Mouse (Mus musculus): ENCODE results near the gene Wfikkn1. TPM values are rescaled to one million over a fixed set of nuclear protein-coding genes. Genes with fewer than 3 reads are reported as not detected.

Gene Wfikkn1
- polyA plus RNA-seq, 1 experiment from 2014 or later, result 0.57 TPM

GRCm38 (mm10) chr17:25831451-25832281 is 49.0 kb downstream of the Wfikkn1 start:
- WGBS, result 61% methylated on average over 21 of the region's 21 CpGs
- Histone ChIP-seq H3K36me3 (peaks cover 45% of the 10 kb centered on the region), H3K9ac (peak overlapping the region; percentile 91), H3K27ac (peak overlapping the region; percentile 86; the same call in 1 of the 2 replicates), H3K27me3 (no peaks in the 10 kb centered on the region), H3K4me3 (peak overlapping the region; percentile 88), H3K4me2 (replicated peaks) (peak overlapping the region; percentile 98), H3K9me3 (no peaks in the 10 kb centered on the region), H3K4me1 (peaks cover 76% of the 10 kb centered on the region)
- no peak for ATAC-seq (ENCODE audit: low FRiP score, low read depth)

GRCm38 (mm10) chr17:25830806-25831431 is 49.7 kb downstream of the Wfikkn1 start:
- WGBS, result 90% methylated on average over 14 of the region's 14 CpGs
- Histone ChIP-seq H3K27me3 (no peaks in the 10 kb centered on the region), H3K27ac (no peak overlapping the region), H3K4me3 (peak overlapping the region; percentile 88), H3K4me1 (peaks cover 68% of the 10 kb centered on the region), H3K36me3 (peaks cover 52% of the 10 kb centered on the region), H3K4me2 (replicated peaks) (peak overlapping the region; percentile 98), H3K9me3 (no peaks in the 10 kb centered on the region), H3K9ac (0 out of 2 replicates have a peak overlapping the region, but pooled peaks have one; percentile 91)
- ATAC-seq (ENCODE audit: low FRiP score, low read depth), result no peak

DNA sequence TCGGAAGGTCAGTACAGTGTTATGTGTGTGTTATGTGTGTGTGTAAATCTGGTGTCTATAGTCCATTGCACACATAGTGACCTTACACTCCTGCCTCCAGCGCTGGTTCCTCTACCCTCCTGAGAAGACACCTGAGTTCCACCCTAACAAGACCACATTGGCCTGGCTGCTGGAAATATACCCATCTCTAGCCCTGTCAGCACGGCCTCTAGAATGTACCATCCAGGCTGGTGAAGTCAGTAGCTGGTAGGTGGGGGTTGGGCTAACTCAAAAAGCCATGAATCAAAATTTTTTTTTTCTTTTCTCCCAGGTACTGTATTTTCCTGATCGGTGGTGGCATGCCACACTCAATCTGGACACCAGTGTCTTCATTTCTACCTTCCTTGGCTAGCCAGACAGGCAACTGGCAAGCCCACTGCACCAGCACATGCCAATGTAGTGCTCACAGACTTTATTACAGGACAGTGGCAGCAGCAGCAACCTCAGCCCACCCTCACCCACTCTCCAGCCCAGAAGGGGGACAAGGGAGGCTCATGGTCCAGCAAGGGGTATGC is 50.4 kb downstream of the Wfikkn1 start:
- Histone ChIP-seq H3K9me3 (no peaks in the 10 kb centered on the region), H3K4me1 (peaks cover 67% of the 10 kb centered on the region), H3K36me3 (peaks cover 53% of the 10 kb centered on the region), H3K4me2 (replicated peaks) (peak overlapping the region; percentile 98), H3K27ac (no peak overlapping the region), H3K9ac (peak overlapping the region; percentile 81; the same call in 1 of the 2 replicates), H3K27me3 (no peaks in the 10 kb centered on the region), H3K4me3 (peak overlapping the region; percentile 88)
- ATAC-seq (ENCODE audit: low FRiP score, low read depth), result no peak
- WGBS, result 85% methylated on average over 4 of the region's 4 CpGs

GRCm38 (mm10) chr17:25829558-25830017 is 51.1 kb downstream of the Wfikkn1 start:
- WGBS, result 37% methylated on average over 8 of the region's 8 CpGs
- ATAC-seq (ENCODE audit: low FRiP score, low read depth), result no peak
- peak overlapping the region; percentile 88 for H3K4me3 ChIP-seq
- peak overlapping the region; percentile 81 for H3K9ac ChIP-seq
- peak overlapping the region; percentile 84 for H3K4me2 ChIP-seq (replicated peaks)
- no peaks in the 10 kb centered on the region for H3K9me3 ChIP-seq
- peaks cover 46% of the 10 kb centered on the region for H3K36me3 ChIP-seq
- H3K27me3 ChIP-seq, result no peaks in the 10 kb centered on the region
- H3K4me1 ChIP-seq, result peaks cover 67% of the 10 kb centered on the region
- peak overlapping the region; percentile 88 for H3K27ac ChIP-seq

DNA sequence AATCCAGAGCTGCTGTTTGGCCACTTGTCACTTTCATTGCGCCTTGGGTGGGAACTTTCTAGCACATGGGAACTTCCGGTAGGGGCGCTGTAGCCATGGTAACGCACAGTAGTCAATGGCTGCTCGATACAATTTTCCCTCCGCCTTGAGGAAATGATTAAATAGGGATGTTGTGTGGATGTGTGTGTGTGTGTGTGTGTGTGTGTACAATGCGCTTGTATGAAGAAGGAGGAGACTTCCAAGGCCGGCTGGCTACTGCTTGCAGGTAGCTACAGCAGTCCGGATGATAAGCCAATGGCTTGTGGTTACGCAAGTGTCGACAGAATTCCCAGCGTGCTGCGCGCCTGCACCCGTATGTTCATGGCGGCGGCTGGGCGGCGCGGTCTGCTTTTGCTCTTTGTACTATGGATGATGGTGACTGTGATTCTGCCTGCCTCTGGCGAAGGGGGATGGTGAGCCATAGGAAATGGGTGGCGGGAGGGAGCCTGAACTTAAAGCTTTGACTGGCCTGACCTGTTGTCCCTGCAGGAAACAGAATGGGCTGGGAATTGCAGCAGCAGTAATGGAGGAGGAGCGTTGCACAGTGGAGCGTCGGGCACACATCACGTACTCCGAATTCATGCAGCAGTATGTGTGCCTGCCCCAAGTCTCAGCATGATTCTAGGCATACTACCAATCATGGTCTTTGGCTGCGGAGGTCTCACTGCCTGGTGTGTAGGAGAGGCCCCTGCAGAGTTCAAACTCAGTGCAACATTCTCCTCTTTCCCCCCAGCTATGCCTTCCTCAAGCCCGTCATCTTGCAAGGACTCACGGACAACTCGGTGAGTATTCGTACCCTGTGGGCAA is 51.7 kb downstream of the Wfikkn1 start, which contains the start of gene Jmjd8:
TSS of gene Jmjd8 (plus strand) at position 156 of the 846 bp plus-strand sequence.
- H3K9ac ChIP-seq, result peak within 1 kb of the TSS; percentile 81
- peaks cover 67% of the 10 kb centered on the region for H3K4me1 ChIP-seq
- H3K9me3 ChIP-seq, result no peaks in the 10 kb centered on the region
- H3K4me3 ChIP-seq, result peak within 1 kb of the TSS; percentile 88
- WGBS, result under 1% methylated on average over 32 of the region's 32 CpGs
- ATAC-seq (ENCODE audit: low FRiP score, low read depth), result peak; percentile 41
- H3K36me3 ChIP-seq, result peaks cover 45% of the 10 kb centered on the region
- H3K27me3 ChIP-seq, result no peaks in the 10 kb centered on the region
- H3K27ac ChIP-seq, result peak within 1 kb of the TSS; percentile 88
- H3K4me2 ChIP-seq (replicated peaks), result peak within 1 kb of the TSS; percentile 84

DNA sequence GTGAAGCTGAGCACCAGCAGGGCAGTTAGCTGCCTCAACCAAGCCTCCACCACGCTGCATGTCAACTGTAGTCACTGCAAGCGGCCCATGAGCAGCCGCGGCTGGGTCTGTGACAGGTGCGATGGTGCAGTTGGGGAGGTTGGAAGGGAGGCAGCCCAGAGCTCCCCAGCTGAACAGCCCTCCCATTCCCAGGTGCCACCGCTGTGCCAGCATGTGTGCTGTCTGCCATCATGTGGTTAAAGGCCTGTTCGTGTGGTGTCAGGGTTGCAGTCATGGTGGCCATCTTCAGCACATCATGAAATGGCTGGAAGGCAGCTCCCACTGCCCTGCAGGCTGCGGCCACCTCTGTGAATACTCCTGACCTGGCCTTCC is 52.4 kb downstream of the Wfikkn1 start:
- peak overlapping the region; percentile 81 for H3K9ac ChIP-seq
- no peak for ATAC-seq (ENCODE audit: low FRiP score, low read depth)
- WGBS, result 82% methylated on average over 8 of the region's 8 CpGs
- H3K4me1 ChIP-seq, result peaks cover 64% of the 10 kb centered on the region
- H3K4me3 ChIP-seq, result peak overlapping the region; percentile 88
- peak overlapping the region; percentile 88; the same call in 1 of the 2 replicates for H3K27ac ChIP-seq
- H3K4me2 ChIP-seq (replicated peaks), result peak overlapping the region; percentile 84
- H3K36me3 ChIP-seq, result peaks cover 45% of the 10 kb centered on the region
- no peaks in the 10 kb centered on the region for H3K9me3 ChIP-seq
- no peaks in the 10 kb centered on the region for H3K27me3 ChIP-seq

Small RNA genes within 50 kb of the gene (microRNA-seq; reads per million reads assigned to microRNA genes)
- gene Mir3082, result 0.52 reads per million

Other genes with a start within 250 kb of the Wfikkn1 start
- 1.7 and 2.6 TPM in 2 replicates for gene Gng13, start 163.7 kb downstream of the Wfikkn1 start, polyA plus RNA-seq (2015; fragmentation: Nextera tagmentation; extraction: Ambion mirVana)
- 32.2 and 34.8 TPM in 2 replicates for gene Chtf18, start 153.4 kb downstream of the Wfikkn1 start, polyA plus RNA-seq (2015; fragmentation: Nextera tagmentation; extraction: Ambion mirVana)
- 25.8 and 27.0 TPM in 2 replicates for gene Rpusd1, start 153.2 kb downstream of the Wfikkn1 start, polyA plus RNA-seq (2015; fragmentation: Nextera tagmentation; extraction: Ambion mirVana)
- gene Mslnl, start 144.8 kb downstream of the Wfikkn1 start, polyA plus RNA-seq (2015; fragmentation: Nextera tagmentation; extraction: Ambion mirVana), result not detected in 2 replicates
- gene Msln, start 126.5 kb downstream of the Wfikkn1 start, polyA plus RNA-seq (2015; fragmentation: Nextera tagmentation; extraction: Ambion mirVana), result not detected in 2 replicates
- gene Narfl, start 107.1 kb downstream of the Wfikkn1 start, polyA plus RNA-seq (2015; fragmentation: Nextera tagmentation; extraction: Ambion mirVana), result 25.5 and 25.7 TPM in 2 replicates
- 85.1 and 98.6 TPM in 2 replicates for gene Haghl, start 95.2 kb downstream of the Wfikkn1 start, polyA plus RNA-seq (2015; fragmentation: Nextera tagmentation; extraction: Ambion mirVana)
- gene Ccdc78, start 94.3 kb downstream of the Wfikkn1 start, polyA plus RNA-seq (2015; fragmentation: Nextera tagmentation; extraction: Ambion mirVana), result 0.27 and 0.31 TPM in 2 replicates
- 65.5 and 73.1 TPM in 2 replicates for gene Fam173a, start 88.0 kb downstream of the Wfikkn1 start, polyA plus RNA-seq (2015; fragmentation: Nextera tagmentation; extraction: Ambion mirVana)
- 2.2 TPM in 1 of 2 replicates, not detected in the other for gene AC134908.4, start 85.2 kb downstream of the Wfikkn1 start, polyA plus RNA-seq (2015; fragmentation: Nextera tagmentation; extraction: Ambion mirVana)
- gene Metrn, start 83.7 kb downstream of the Wfikkn1 start, polyA plus RNA-seq (2015; fragmentation: Nextera tagmentation; extraction: Ambion mirVana), result 50.7 and 52.5 TPM in 2 replicates
- 2.2 and 2.8 TPM in 2 replicates for gene Fbxl16, start 71.8 kb downstream of the Wfikkn1 start, polyA plus RNA-seq (2015; fragmentation: Nextera tagmentation; extraction: Ambion mirVana)
- 25.2 and 27.7 TPM in 2 replicates for gene Wdr24, start 57.2 kb downstream of the Wfikkn1 start, polyA plus RNA-seq (2015; fragmentation: Nextera tagmentation; extraction: Ambion mirVana)
- gene Jmjd8, start 52.0 kb downstream of the Wfikkn1 start, polyA plus RNA-seq (2015; fragmentation: Nextera tagmentation; extraction: Ambion mirVana), result 57.9 and 60.7 TPM in 2 replicates
- 359 and 366 TPM in 2 replicates for gene Stub1, start 47.5 kb downstream of the Wfikkn1 start, polyA plus RNA-seq (2015; fragmentation: Nextera tagmentation; extraction: Ambion mirVana)
- gene Rhbdl1, start 43.6 kb downstream of the Wfikkn1 start, polyA plus RNA-seq (2015; fragmentation: Nextera tagmentation; extraction: Ambion mirVana), result 1.4 and 1.6 TPM in 2 replicates
- 1.5 and 1.9 TPM in 2 replicates for gene Gm20683, start 39.1 kb downstream of the Wfikkn1 start, polyA plus RNA-seq (2015; fragmentation: Nextera tagmentation; extraction: Ambion mirVana)
- 25.7 and 26.8 TPM in 2 replicates for gene Rhot2, start 36.0 kb downstream of the Wfikkn1 start, polyA plus RNA-seq (2015; fragmentation: Nextera tagmentation; extraction: Ambion mirVana)
- 24.9 and 26.2 TPM in 2 replicates for gene Wdr90, start 19.4 kb downstream of the Wfikkn1 start, polyA plus RNA-seq (2015; fragmentation: Nextera tagmentation; extraction: Ambion mirVana)
- 9.8 and 12.2 TPM in 2 replicates for gene Mcrip2, start 12.1 kb downstream of the Wfikkn1 start, polyA plus RNA-seq (2015; fragmentation: Nextera tagmentation; extraction: Ambion mirVana)
- gene Mettl26, start 5.8 kb downstream of the Wfikkn1 start, polyA plus RNA-seq (2015; fragmentation: Nextera tagmentation; extraction: Ambion mirVana), result 56.1 and 56.2 TPM in 2 replicates
- gene Rab40c, start 38.9 kb upstream of the Wfikkn1 start, polyA plus RNA-seq (2015; fragmentation: Nextera tagmentation; extraction: Ambion mirVana), result 33.4 and 37.6 TPM in 2 replicates
- gene Pigq, start 64.1 kb upstream of the Wfikkn1 start, polyA plus RNA-seq (2015; fragmentation: Nextera tagmentation; extraction: Ambion mirVana), result 50.2 and 50.5 TPM in 2 replicates
- gene Nhlrc4, start 64.1 kb upstream of the Wfikkn1 start, polyA plus RNA-seq (2015; fragmentation: Nextera tagmentation; extraction: Ambion mirVana), result not detected in 2 replicates
- 0.19 and 0.31 TPM in 2 replicates for gene A930017K11Rik, start 71.7 kb upstream of the Wfikkn1 start, polyA plus RNA-seq (2015; fragmentation: Nextera tagmentation; extraction: Ambion mirVana)
- gene Capn15, start 104.9 kb upstream of the Wfikkn1 start, polyA plus RNA-seq (2015; fragmentation: Nextera tagmentation; extraction: Ambion mirVana), result 24.8 and 25.4 TPM in 2 replicates
- gene Rab11fip3, start 188.7 kb upstream of the Wfikkn1 start, polyA plus RNA-seq (2015; fragmentation: Nextera tagmentation; extraction: Ambion mirVana), result 19.5 and 20.5 TPM in 2 replicates
- gene Decr2, start 209.5 kb upstream of the Wfikkn1 start, polyA plus RNA-seq (2015; fragmentation: Nextera tagmentation; extraction: Ambion mirVana), result 35.3 and 36.2 TPM in 2 replicates
- 125 and 135 TPM in 2 replicates for gene Nme4, start 214.7 kb upstream of the Wfikkn1 start, polyA plus RNA-seq (2015; fragmentation: Nextera tagmentation; extraction: Ambion mirVana)
- 0.97 and 1.0 TPM in 2 replicates for gene Tmem8, start 232.4 kb upstream of the Wfikkn1 start, polyA plus RNA-seq (2015; fragmentation: Nextera tagmentation; extraction: Ambion mirVana)
- 193 and 199 TPM in 2 replicates for gene Mrpl28, start 242.6 kb upstream of the Wfikkn1 start, polyA plus RNA-seq (2015; fragmentation: Nextera tagmentation; extraction: Ambion mirVana)